Mouse (Mus musculus) kidney, adult 8-10 months (tissue): ENCODE measurements around the gene Ghr.

Source experiments
- DNase-seq, 2 experiments: peaks; one replicate each; pipeline ENCODE4 v3.0.0; 2022

The Ghr gene

DNA sequence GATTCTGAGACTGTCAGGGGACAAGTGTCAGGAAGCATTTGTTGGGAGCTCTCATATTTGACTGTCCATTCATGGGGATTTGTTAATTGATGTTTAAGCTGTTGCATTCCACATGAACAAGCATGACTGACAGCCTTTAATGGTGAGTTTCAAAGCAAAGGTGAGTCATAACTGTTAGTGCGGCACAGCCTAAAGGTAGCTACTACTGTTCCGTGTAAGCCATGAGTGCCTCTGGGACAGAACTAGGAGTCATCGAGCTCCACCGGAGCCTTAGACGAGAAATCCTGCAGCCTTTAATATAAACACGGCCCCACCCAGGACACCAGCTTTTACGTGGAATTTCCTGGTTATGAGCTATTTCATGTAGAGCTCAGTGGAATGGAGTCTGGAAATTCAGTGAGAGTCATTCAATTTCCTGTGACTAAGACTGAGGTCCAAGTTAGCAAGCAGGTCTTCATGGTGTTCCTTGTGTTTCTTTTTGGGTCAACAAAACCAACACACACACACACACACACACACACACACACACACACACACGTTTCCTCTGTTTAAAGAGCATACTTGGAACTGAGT is 138.8 kb downstream of the Ghr start:
- no peak for DNase-seq

DNA sequence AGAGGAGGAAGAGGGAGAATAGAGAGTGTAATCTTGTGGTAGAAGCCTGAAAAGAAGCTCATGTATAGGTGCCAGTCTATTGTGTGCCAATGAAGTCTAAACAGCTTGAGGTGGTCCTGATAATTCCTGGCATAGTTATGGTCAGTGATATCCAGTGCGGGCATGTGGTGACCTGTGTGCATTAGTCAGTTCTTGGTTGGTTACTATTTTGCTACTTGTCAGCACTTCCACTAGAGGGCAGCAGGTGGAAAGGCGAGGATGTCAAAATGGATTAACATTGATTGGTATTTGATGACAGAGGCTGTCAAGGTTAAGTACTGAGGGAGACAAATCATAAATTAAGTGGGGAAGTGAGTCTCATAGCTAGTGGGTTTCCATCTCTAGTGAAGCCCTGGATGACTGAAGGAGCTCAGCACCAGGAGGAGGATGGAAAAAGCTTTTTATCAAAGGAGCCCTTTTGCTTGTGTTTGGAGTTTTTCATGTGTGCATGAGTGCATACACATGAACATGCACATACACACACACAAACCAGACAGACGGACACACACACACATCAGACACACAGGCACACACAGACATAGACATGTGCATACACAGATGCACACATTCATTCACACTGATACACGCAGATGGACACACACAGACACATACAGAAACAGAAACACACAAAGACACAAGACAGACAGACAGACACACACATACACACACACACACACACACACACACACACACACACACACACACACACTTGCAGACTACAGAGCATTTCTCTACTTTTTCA is 141.6 kb downstream of the Ghr start:
- DNase-seq, result peak in 1 of 2 experiments; percentile 41

DNA sequence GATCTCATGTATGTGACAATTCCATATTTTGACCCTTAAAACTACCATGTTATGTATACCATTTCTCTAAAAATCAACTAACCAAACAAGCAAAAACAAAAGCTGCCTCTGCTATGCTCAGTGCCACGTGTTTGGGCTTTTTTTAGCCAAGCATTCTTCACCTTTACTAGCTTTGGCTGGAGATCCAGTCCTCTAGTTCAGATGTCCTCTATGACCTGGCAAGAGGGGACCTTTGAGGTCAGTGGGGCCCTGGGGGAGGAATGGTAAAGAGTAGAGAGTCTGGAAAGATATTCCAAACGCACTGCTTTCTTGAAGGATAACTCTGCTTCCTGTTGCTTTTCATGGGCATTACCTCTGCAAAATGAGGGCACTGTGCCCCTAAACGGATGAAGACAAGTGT is 145.9 kb downstream of the Ghr start:
- peak; percentile 54 to 76 for DNase-seq

DNA sequence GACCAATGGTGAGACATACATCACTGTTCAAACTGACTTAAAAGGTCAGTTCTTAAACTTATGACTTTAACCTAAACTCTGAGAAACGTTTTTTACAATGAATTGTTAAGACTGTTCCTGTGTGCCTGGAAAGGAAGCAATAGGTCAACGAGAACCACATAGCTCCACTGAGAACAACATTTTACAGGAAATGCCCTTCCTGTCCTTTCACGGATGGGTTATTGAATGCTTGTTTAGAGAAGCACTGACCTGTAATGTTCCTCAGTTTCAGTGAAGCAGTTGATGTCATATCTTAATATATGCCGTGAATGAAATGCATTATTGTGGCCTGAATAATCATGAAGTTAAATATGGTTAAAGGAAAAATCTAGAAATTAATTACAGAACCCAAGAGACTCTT is 147.7 kb downstream of the Ghr start:
- no peak for DNase-seq

DNA sequence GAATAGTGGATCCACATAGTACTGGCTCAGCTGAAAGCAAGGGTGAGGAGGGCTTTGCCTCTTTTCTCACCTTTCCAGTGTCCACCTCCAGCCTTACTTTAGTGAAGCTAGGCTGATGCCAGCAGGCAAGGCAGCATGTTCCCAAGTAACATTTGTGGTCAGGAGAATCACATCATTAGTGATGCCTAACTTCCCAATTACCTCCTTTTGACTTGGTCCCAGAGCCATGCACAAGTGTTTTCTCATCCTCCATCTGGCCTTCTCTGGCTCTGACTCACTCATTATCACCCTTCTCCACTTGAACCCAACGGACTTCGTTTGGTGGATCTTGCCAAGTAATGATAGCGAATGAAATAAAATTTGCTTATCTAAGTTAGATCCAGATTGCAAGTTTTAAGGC is 148.8 kb downstream of the Ghr start:
- DNase-seq, result no peak

DNA sequence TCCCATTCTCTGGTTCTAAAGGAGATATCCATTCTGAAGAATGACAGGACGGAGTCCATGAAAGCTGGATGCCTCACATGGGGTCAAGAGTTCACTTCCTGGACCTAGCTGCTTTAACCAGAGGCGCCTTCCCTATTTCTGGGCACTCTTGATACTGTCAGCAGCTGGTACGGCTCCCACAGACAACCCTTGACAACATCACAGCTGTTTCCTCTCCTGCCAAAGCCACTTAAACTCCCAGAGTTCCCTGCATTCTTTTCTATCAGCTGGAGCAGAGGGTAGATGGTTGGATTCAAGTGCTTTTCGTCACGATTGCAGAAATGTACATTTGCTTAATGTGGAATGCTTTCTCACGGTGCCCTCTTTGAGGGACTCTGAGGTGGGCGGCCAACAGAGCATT is 150.0 kb downstream of the Ghr start:
- peak; percentile 47 to 49 for DNase-seq

DNA sequence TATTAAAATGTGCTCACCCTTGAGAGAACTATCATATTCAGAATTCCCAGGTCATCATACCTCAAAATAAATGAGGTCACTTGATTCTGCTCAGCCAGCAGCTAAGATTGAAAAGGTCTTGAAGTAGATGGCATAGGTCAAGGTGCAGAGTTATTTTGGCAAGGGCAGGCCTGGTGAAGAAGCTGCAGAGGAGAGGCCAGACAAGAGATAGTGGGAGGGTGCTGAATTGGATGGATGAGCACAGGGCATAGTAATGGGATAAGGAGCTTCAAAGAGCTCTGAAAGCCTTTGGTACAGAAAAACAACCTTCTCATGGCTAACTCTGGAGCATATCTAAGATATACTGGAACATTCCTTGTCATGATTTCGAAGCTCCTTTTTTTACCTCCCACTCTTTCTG is 150.5 kb downstream of the Ghr start:
- DNase-seq, result peak; percentile 39 to 61

DNA sequence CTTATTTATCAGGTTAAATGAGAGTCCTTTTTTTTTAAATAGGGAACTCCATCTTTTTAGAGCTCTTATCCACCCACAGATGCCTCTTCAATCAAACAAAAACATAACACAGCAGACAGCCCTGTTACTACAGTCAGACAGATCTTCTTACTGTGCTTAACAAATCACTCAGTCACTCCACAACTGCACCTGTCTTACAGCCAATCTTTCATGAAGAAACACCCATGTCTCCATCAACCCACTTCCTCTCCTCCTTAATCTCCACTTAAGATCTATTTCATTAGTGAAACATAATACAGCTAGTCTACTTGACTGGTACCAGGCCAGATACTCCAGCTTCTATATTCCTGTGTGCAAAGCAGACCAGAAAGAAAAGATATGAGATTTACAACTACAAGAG is 153.9 kb downstream of the Ghr start:
- no peak for DNase-seq

DNA sequence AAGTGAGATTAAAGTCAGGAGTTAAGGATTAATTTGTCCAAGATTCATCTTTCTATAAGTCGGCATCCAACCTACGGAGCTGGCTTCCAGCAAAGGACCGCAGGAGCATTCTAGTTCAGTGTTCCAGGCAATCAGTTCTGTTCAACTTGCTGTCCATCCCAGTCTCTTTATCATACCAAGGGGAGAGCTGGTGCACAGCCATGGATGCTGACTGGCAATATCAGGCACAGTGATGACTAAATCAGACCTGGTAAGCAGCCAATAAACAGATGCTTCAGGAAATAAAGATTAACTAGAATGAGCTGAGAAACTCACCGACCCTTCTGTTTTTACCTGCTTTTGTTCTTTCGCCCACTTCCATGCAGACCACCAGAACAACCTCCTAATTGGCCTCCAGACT is 154.3 kb downstream of the Ghr start:
- no peak for DNase-seq

DNA sequence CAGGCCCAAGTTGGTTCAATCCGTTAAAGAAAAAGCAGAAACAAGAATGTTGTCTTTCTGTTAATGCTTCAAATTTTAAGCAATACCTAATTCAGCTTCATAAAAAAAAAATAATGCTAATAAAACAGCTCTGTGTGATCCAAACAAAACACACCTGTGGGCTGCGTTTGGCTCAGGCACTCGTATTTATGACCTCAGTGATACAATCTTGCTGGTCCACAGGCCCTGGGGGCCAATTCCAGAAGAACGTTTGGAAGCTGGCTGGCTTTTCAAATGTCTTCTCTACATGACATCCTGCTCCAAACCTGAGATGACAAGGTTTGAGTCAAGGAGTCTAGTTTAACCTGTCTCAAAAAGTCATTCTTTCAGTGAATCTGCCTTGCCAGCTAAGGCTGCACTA is 156.9 kb downstream of the Ghr start:
- DNase-seq, result no peak

DNA sequence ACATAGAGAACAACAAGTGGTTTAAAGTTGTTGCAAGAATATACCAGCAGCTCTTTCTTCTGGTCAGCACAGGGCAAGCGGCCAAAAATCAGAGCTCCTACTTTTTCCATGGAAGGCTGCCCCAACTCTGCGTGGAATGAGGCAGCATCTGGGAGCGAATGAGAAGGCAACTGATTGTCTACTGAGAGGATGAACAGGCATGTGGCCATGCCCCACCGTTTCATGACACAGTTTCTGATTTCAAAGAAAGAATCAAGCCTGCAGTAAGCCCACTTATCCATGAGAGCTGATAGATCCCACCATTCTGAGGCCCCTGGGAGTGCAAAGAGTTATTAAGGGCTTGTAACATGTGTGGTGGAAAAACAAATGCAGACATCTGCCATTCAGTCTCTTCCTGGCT is 160.1 kb downstream of the Ghr start:
- DNase-seq, result peak in 1 of 2 experiments; percentile 47

DNA sequence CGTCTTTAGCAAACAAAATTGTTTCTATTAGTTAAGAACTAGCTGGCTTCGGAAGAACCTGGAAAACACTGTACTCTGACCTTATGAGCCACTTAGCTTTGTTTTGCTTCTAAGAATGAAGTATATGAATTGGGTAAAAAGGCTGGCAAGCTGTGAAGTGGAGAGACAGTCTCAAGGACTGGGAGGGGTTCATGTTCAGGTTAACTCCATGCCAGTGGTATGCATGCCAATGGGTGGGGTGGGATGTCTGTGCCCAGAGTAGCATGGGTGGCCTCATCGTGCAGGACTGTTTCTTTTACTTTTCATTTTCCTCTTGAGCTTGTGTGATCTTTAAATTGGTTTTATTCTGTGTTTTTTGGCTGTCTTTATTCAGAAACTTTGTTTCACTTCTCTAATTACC is 165.6 kb downstream of the Ghr start:
- DNase-seq, result no peak

DNA sequence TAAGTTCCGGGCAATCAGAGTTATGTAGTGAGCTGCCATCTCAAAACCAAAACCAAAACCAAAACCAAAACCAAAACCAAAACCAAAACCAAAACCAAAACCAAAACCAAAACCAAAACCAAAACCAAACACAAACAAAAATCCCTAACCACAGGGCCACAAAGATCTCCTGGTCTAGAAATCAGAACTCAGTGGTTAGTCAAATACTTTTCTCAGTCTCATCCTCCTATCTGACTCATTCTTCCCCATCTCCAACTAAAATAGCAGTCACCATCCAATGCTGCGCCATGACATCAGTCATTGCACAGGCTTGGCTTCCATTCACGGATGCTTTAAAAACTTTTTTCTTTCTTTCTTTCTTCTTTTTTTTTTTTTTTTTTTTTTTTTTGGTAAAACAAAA is 170.2 kb downstream of the Ghr start:
- DNase-seq, result no peak

DNA sequence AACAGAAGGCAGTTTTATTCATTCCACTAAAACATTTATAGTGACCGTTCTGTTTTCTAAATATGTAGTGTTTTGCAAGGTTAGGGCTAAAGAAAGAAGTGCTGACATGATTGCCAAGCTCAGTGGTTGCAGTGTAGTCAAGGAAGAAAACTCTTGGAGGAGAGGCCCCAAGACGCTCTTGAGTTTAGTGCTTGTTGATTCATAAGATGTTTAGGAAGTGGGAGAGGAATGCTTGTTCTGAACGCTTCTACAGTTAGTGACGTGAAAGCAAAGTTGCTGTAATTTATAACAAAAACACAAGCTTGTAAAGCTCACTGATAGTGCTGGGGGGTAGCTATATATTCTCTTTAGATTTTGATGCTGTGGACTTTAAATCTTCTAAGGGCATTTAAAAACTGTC is 174.8 kb downstream of the Ghr start:
- no peak for DNase-seq

DNA sequence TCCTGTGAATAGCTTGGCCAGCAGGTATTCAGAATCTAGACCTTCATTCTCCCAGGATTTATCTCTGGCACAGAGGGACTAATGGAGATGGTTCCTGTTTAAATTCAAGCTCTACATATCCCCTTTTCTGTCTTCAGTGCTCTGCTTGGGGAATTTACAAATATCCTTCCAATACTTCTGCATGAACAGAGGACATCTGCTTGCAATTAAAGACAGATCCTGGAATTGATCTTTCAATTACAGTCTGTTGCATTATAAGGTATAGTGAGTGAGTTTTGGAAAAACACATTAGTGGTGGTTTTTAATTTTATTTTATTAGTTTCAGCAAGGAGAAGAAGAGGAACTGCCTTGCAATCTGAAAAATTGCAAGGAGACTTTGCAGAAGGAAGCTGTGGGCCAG is 184.1 kb downstream of the Ghr start:
- no peak for DNase-seq

DNA sequence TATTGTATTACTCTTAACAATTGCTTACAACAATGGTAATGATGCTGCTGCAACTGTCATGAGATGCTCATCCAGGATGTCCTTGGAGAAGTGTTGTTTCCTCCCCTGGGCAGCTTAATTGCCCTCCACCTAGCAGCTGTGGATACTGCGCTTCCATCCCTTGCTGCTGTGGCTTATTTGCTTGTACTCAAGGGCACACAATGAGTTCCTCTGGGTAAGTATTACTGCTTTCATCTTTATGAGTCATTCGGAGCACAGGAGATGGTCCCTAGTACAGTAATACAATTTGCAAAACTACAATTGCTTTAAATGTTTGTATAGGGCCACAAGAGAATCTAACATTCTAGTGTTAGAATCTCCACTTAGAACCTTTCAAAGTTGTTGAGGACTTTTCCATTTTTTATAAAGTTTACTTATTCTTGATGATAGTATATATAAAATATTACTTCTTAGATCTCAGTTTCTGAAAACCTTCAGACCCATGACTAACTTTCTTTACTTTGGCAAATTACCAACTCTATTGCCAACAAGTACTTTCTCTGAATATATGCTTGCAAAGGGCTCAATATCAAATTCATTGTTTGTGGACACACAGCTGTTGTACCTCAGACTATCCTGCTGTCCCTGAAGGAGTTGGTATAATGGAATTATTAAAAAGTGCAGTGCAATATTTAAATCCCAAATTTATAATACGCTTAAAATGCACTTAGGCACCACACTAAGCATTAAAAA is 185.8 kb downstream of the Ghr start:
- DNase-seq, result no peak

DNA sequence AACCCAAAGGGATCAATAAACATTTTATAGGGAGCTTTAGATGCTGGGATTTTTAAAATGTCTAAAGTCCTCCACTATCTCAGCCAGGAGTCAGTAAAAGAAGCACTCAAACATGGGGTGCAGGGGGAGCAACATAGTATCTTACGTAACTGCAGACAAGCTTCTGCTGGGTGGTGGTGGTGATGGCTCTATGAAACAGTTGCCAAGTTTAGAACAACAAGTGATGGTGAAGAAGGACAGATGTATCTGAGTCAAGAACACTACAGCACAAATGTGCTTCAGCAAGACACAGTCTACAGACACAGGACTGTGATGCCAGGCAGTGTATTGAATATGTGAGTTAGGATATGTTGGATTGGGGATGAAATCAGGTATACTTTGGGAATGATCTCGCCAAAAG is 187.1 kb downstream of the Ghr start:
- DNase-seq, result no peak

DNA sequence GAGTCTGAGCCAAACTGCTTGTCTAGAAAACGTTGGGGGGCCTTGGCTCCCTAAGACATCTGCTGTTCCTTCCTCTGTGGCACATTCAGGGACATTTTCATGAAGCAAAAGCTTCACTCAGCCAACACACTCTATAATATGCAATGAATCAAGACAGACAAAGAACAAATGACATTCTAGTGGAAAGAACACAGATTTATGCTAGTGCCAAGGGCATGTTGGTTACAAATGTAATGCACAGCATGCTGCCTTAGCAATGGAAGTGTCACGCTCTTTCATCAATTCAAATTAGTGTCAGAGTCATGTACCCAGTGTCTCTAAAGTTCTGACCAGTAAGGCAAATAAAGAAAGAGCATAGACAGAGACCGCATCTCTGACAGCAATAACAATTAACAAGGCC is 187.6 kb downstream of the Ghr start:
- no peak for DNase-seq

DNA sequence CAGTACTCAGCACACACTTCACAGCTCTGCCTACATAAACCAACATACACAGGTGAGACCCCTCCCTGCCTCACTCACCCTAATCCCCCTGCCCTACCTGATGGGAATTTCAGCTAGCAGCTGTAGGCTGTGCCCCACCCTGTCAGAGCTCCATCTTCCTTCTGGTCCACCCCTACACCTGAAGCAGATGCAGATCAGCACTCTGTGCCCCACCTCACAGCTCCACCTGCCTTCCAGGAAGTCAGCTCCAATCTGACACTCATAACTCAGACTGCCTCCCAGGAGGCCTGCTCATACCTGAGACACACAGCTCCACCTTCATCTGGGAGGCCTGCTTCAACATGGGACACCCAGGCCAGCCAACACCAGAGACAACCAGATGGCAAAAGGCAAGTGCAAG is 192.6 kb downstream of the Ghr start:
- DNase-seq, result no peak

DNA sequence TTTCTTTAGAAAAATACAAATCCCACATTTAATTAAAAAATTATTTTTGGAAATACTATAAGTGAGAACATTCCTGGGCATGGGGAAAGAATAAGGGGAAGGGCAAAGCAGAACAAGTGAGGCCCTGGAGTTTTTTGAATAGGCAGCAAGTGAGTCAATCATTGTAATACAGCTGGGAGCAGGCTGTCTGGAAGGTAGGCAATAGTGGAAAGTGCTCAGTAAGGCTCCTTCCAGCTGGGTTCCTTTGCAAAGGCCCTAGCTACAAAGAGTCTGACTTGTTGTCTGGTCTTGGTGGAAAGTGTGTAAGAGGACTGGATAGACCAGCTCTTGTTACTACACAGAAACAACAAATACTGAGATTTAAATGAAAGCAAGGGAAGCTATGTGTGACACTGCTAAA is 194.3 kb downstream of the Ghr start:
- no peak for DNase-seq

DNA sequence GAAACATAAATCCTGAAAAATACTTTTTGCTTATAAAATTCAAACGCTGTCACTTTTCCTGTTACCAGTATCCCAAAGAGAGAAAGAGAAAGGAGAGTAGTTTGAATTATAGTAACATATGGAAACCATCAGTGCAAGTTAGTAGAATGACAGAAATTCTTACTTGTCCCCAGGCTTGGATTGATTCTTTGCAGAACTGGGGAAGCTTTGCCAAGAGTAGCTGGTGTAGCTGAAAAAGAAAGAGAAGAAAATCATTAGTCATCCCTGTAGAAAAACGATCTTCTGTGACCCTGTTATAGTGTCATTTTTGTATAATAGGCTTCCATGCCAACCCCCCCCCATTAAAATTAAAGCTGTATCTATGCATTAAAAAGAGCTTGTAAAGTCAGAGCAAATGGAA is 194.8 kb downstream of the Ghr start:
- no peak for DNase-seq

DNA sequence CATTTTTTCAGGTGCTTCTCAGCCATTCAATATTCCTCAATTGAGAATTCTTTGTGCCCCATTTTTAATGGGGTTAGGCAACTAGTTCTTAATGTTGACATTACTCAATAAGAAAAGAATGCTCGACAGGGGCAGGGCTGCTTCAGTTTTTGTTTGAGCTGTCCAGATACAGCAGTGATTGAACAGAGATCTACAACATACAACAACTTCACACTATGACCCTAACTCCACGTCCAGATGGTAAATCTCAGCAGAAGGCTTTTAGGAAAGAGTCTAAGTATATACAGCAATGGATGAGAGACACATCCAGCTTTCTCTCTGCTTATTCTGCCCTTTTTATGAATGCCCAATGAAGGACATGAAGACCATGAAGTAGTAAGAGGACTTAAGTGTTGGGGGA is 199.5 kb downstream of the Ghr start:
- DNase-seq, result no peak

DNA sequence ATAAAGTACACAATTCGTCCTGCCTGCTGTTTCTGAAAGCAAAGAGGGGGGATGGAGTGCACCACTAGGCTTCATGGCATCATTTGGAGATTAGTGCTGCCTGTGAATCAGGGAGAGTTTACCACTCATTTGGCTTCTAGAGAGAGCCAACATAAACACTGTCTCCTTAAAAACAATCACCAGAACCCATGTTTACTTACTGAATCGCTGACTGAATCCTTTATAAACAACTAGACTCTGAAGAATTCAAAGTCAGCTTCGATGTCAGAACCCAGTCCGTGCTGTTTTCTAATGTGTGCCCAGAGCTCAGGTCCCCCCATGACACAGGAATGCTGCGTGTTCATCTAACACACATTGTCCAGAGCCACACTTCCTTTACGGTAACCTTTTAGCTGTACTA is 201.9 kb downstream of the Ghr start:
- no peak for DNase-seq

DNA sequence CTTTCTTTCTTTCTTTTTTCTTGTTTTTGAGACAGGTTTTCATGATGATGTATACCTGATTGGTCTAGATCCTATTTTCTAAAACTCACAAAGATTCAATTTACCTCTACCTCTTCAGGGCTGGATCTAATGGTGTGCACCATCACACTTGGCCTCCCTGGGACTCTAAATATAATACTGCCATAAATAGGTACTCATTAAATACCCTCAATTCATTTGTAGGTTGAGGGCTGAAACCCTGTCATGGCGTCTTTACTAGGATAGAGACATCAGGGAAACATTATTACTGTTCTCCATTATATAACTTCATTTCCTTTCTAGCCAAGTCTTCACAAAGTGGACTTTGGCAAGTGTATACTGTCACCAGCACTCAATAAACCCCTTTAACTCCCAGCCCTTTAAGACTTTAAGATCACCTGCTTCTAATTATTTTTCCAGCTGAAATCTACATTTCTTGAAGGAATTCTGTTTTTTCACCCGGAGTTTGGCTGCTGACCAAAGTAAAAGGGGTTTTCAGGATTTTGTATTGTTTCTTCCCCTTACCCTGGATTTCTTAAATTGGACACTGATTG is 214.9 kb downstream of the Ghr start:
- DNase-seq, result no peak
